Mouse (Mus musculus) v-Abl transformed pro-B cells (cell line): ENCODE data around the gene Nkpd1.

ENCODE experiments used
- in situ Hi-C, 2 experiments: fragments of 400-800 bp; cut with MboI; formaldehyde crosslinking; loops; one replicate each; pipeline ENCODE4 v1.15.1; 2025; ENCODE audit not compliant: unreplicated experiment in 2 of 2

Gene Nkpd1

GRCm38 (mm10) chr7:19517652-19518365 is at the start of gene Nkpd1:
Gene Nkpd1, plus strand, starts transcription at chr7:19517838.
- in situ Hi-C loops, result no loop called here

GRCm38 (mm10) chr7:19468279-19468678 is 49.4 kb upstream of the Nkpd1 start:
- in situ Hi-C loops, result no loop called here

- in situ Hi-C loops, result no loop called here
Measured at GRCm38 (mm10) chr7:19469404-19469803, 48.2 kb upstream of the Nkpd1 start.

- in situ Hi-C loops, result no loop called here
Measured at GRCm38 (mm10) chr7:19470308-19470707, 47.3 kb upstream of the Nkpd1 start.

GRCm38 (mm10) chr7:19472403-19472802 is 45.2 kb upstream of the Nkpd1 start:
- in situ Hi-C loops, result no loop called here

GRCm38 (mm10) chr7:19473875-19474443 is 43.7 kb upstream of the Nkpd1 start:
- in situ Hi-C loops, result no loop called here

GRCm38 (mm10) chr7:19477084-19477483 is 40.6 kb upstream of the Nkpd1 start:
- in situ Hi-C loops, result no loop called here

GRCm38 (mm10) chr7:19477624-19478384 is 39.8 kb upstream of the Nkpd1 start:
- in situ Hi-C loops, result no loop called here

GRCm38 (mm10) chr7:19483281-19483680 is 34.4 kb upstream of the Nkpd1 start:
- in situ Hi-C loops, result no loop called here

GRCm38 (mm10) chr7:19485488-19485887 is 32.1 kb upstream of the Nkpd1 start:
- in situ Hi-C loops, result no loop called here

GRCm38 (mm10) chr7:19486549-19486948 is 31.1 kb upstream of the Nkpd1 start:
- in situ Hi-C loops, result no loop called here

- in situ Hi-C loops, result no loop called here
Measured at GRCm38 (mm10) chr7:19489525-19489924, 28.1 kb upstream of the Nkpd1 start.

GRCm38 (mm10) chr7:19491731-19492130 is 25.9 kb upstream of the Nkpd1 start:
- in situ Hi-C loops, result no loop called here

- in situ Hi-C loops, result loop anchor here in 1 of 2 experiments (5.0 kb wide), 1 partner anchor 33 kb away; the partner anchor contains the start of gene Exoc3l2
Measured at GRCm38 (mm10) chr7:19494751-19495474, 22.7 kb upstream of the Nkpd1 start.

GRCm38 (mm10) chr7:19495521-19496213 is 22.0 kb upstream of the Nkpd1 start:
- in situ Hi-C loops, result loop anchor here in 1 of 2 experiments (5.0 kb wide), 1 partner anchor 33 kb away; the partner anchor contains the start of gene Exoc3l2

GRCm38 (mm10) chr7:19496214-19496555 is 21.5 kb upstream of the Nkpd1 start:
- in situ Hi-C loops, result loop anchor here in 1 of 2 experiments (5.0 kb wide), 1 partner anchor 34 kb away; the partner anchor contains the start of gene Exoc3l2

- in situ Hi-C loops, result loop anchor here in 1 of 2 experiments (5.0 kb wide), 1 partner anchor 36 kb away; the partner anchor contains the start of gene Exoc3l2
Measured at GRCm38 (mm10) chr7:19498326-19498725, 19.3 kb upstream of the Nkpd1 start.

GRCm38 (mm10) chr7:19500420-19501363 is 16.9 kb upstream of the Nkpd1 start:
- in situ Hi-C loops, result loop anchor here (5.0 to 10.0 kb wide), 3 partner anchors 87 to 212 kb away; no protein-coding TSS in a partner anchor

GRCm38 (mm10) chr7:19501658-19502057 is 16.0 kb upstream of the Nkpd1 start:
- in situ Hi-C loops, result loop anchor here (5.0 to 10.0 kb wide), 3 partner anchors 86 to 211 kb away; no protein-coding TSS in a partner anchor
